Mouse (Mus musculus) adrenal gland, postnatal 0 days (tissue): Measurements from ENCODE around the gene Cdk5rap2. TPM values are rescaled to one million over a fixed set of nuclear protein-coding genes. Genes with fewer than 3 reads are reported as not detected.

ENCODE experiments used
- polyA plus RNA-seq: library from polyadenylated mRNA; unstranded; fragments of >200 nt; fragmentation: Nextera tagmentation; extraction: Ambion mirVana; gene quantifications from 2 replicates; pipeline ENCODE4 v1.2.1, GENCODE M21; 2015

Gene Cdk5rap2
- 29.6 and 47.6 TPM in 2 replicates for polyA plus RNA-seq

GRCm38 (mm10) chr4:70409994-70410721 lies at the start of gene Cdk5rap2:
TSS of gene Cdk5rap2 (minus strand) at chr4:70410443.

Other genes starting within 250 kb of the Cdk5rap2 start
- gene Megf9, start 124.6 kb upstream of the Cdk5rap2 start, polyA plus RNA-seq = 10.0 and 10.6 TPM in 2 replicates